Mouse (Mus musculus): ENCODE results near the gene Notch2.

Gene Notch2

DNA sequence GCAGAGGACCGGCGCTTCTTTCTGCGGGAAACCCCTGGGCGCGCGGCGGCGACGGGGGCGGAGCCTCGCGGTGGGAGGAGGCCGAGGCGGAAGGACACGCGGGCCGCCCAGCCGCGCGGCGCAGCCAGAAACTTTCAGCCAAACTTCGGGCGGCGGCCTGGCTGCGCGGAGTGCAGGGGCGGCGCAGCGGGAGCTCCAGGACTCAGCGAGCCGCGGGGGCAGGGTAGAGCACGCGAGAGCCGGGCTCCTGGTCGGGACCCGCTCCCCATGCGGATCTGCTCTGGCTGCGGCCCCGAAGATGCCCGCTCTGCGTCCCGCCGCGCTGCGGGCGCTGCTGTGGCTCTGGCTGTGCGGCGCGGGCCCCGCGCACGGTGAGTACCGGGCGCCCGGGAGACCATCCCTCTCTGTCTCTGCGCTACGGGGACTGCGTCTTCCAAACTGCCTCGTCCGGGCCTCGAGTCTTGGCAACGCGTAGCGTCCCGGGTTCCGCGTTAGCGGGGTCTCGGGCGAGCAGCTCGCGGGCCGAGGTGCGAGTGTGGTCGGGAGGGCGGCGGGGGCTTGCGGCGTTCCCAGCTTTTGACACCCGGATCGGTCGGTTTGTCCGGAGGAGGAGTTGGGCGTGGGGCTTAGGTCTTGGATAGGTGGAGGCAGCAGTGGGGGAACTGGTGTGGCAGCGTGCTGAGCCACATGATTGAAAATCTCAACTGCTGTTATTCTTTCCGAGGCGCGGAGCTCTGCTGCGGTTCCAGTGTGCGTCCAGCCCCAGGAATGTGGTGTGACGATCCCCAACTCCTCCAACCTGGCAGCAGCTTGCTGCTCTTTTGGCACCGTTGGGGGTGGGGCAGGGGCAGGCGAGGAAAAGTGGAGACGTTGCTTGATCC, at the start of gene Notch2:
Gene Notch2, plus strand, starts transcription at position 127 of the 881 bp plus-strand sequence.
- peak; percentile 95 for DNase-seq (ENCODE audit: low spot score)

DNA sequence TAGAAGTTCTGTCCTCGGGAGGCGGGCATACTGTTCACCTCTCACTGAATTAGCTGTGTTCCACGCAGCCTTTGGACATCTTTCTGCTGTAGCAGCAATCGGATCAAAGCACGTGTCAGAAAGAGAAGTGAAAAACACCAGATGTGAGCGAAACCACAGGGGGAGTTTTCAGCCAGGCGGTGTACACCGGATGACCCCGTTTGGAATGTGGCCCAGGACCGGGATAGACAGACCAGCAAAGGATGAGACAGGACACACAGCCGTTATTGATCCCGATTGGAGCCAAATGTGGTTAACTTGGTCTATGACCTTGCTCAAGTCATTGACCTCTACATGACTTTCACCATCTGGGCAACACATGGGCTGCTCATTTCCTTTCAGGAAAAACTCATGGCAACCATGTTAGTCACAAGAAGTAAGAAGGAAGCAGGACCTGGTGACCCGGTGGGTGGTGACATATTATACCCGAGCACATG, 48.4 kb upstream of the Notch2 start:
- no peak for DNase-seq (ENCODE audit: low spot score)

DNA sequence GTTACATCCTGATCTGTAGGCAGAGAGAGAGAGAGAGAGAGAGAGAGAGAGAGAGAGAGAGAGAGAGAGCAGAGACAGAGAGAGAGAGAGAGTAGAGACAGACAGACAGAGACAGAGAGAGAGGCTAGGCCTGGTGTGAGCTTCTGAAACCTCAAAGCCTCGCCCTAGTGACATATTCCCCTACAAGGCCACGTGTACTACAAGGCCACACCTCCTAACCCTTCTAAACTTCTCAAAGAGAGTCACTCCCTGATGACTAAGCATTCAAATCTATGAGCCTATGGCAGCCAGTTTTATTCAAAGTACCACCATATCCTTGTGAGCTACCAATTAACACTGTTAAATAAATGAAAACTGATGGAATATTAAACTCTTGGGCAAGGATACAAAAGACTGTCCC, 45.7 kb upstream of the Notch2 start:
- DNase-seq (ENCODE audit: low spot score) = no peak

DNA sequence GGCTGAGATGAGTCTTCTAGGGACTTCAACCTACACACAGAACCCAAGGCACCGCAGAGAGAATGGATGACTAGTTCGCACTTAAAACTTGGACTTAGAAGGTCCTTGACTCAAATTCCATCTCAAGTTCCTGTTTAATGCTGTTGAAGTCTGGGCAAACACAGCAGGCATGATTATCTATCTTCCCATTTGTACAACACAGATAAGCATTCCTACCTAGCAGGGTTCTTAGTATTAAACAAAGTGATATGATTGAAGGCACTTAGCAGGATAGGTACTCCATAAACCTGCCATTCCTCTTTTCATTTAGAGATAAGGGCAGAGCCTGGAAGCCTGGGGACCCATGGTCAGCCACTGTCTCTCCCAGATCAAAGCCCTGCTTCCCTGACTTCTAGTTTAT, 45.1 kb upstream of the Notch2 start:
- no peak for DNase-seq (ENCODE audit: low spot score)

DNA sequence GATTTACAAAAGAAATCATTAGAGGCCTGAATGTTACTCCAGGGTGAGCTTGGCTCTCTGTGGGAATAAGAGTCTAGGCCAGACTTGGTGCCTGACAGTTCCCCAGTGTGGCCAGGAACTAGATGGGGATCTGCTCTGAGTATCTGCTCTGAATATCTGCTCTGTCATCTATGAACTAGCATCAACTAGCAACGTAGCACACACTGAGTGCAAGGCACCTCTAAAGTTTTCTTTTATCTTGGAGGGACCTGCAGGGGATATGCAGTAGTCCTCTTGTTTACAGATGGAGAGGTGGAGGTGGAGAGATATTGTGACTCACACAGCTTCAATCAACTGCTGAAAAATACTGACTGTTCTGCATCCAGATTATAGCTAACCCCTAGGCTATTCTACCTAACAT, 44.3 kb upstream of the Notch2 start:
- DNase-seq (ENCODE audit: low spot score) = no peak

DNA sequence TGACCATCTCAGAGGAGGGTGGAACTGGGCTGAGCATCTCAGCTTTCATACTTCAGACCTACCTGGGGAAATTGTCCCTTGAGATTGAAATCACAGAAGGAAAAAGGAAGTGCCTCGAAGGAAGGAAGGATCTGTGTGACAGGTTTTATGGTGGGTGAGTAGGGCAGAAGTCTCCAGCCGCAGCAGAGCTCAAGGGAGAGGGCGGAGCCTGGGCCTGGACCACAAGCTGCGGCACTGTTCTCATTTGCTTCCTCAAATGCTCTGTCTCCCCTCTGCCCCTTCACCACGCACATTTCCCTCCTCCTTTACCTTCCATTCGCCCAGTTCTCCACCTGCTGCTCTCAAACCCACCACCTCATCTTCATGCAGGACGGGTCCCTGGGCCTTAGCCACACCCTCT, 42.2 kb upstream of the Notch2 start:
- DNase-seq (ENCODE audit: low spot score) = no peak

DNA sequence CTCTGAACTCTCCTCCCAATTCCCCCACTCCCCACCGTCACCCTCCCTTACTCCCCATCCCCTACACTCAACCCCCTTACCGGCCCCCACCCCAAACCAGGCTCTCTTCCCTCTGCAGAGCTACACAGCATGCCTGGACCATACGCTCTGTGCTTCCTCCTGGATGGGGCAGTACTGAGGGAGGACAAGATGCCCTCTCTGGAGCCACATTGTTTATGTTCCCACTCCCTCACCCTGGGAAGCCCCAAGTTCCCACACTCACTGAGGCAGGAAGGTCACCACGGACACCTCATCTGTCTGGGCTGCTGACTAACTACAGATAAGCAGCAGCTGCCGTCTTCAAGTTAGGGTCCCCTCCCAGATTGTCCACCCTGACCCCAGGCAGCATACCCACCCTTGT, 41.1 kb upstream of the Notch2 start:
- DNase-seq (ENCODE audit: low spot score) = no peak

DNA sequence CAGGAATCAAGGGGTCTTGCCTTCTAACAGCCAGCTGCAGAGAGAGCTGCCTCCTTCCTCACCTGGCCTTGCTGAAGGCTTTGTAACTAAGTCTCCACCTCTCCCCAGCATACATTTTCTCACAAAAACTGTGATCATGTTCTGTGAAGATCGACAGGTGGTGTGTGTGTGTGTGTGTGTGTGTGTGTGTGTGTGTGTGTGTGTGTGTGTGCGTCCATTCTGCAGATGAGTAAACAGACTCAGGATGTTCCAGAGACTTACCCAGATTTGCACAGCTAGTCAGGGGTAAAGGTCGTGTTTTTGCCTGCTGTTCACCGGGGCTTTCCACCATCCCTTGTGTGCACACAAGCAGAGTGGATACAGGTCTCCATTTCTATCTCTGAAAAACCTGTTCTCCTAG, 40.6 kb upstream of the Notch2 start:
- DNase-seq (ENCODE audit: low spot score) = no peak

DNA sequence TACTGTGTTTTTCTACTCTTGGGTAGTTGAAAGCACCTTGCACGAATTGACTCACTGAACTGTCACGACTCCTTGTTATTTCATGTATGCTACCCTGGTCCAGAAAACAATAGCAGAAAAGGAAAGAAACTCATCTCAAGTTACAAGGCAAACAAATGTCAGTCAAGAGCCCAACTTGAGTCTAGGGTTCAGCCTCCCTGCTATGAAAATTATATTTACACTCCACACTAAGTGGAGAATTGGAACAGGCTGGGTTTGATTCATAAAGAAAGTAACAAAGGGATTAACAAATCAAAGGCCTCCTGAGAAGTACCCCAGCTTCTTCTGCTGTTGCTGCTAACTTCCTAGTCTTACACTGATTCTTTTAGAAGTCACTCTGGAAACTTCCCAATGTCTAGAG, 40.0 kb upstream of the Notch2 start:
- DNase-seq (ENCODE audit: low spot score) = no peak

DNA sequence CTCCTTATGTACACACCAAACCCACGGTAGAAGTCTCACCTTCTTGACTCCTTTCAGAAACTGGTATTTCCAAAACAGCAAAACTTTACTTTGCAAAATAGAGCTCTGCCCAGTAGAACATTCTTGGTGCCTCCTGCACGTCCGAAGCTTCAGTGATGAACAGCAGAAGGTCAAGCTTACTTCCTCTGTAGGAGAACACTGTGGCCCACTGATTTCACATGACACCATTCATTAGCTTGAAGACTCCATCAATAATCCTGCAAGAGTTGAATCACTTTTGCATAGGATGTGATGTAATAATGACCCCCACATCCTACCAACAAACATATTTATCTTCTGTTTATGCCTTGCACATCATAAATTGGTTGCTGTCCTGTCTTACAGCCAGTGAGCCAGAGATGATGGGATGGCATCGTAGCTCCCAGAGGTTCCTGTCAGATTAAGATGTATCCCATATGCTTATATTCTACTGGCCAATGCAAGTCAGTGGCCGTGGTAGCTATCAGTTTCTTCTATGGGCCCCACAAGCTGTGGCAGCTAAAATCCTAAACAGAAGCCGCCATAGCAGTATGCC, 39.0 kb upstream of the Notch2 start:
- no peak for DNase-seq (ENCODE audit: low spot score)

DNA sequence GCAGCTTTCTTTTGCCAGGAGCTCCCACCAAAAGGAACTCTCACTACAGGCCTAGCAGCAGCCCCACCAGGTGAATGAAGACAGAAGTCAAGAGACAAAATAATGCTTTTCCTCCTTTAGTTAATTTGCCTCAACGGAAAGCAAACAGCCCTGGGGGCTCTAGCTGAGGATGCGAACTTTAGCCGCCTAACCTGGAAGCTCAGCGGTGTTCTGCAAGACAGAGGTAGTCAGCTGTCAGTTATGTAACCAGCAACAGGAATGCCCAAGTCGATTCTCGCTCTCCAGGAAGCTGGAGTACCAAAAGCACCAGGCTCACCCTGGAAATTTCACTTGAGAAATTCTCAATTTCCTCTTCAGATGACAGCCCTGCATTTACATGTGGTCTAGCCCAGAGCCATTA, 36.6 kb upstream of the Notch2 start:
- DNase-seq (ENCODE audit: low spot score) = no peak

DNA sequence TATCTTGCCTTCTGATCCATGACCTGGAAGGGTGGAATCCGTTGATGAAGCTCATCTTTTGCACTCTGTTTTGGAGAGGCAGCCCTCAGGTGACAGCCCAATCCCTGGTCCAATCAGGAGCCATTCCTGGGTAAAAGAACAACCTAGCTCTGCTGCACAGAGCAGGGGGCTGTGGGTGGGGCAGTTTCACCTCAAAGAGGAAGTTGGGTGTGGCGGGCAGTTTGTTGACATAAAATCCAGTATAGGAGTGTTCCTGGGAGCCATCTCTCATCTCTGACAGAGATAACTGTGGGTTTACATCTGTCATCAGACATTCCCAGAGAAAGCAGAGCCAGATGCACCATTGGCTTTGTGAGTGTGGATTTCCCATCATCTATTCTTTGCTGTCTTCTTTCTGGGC, 34.6 kb upstream of the Notch2 start:
- DNase-seq (ENCODE audit: low spot score) = no peak

DNA sequence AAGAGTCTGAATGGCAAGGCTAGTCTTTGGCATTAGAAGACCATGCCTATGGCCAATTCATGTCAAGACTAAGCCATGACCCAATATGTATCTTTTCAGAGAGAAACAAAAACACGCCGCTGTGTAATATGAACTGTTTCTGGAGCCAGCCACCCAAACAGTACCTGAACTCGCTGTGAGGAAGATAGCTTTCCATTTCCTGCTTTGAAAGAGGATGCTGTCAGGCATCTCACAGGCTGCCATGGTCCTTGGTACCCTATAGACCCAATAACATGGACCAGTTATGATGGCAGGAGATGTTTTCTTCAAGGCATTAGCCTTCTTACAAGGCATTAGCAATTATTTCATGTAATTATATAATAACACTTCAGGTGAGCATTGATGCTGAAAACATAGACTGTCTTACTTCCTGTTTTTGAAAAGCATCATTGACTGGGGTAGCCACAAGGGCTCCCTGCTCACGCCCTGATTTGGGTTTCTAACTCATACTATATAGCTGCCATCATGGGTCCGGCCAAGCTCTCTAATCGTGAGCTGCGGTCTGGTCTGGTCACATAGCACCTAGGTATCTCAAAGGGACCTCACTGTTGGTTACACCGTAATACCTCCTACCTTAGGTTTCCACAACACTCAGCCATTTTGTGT, 32.5 kb upstream of the Notch2 start:
- no peak for DNase-seq (ENCODE audit: low spot score)

DNA sequence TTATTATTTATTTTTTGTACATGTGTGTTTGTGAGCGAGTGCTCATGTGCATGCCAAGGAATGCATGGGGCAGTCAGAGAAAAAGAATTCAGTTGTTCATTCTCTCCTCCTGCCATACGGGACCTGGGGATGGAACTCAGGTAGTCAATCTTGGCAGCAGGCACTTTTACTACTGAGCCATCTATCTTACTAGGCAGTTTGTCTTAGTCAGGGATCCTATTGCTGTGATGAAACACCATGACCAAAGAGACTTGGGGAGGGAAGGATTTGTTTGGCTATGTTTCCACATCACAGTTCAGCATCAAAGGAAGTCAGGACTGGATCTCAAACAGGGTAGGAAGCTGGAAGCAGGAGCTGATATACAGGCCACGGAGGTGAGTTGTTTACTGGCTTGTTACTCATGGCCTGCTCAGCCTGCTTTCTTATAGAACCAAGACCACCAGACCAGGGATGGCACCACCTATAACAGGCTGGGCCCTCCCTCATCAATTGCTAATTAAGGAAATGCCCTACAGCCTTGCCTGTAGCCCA, 31.9 kb upstream of the Notch2 start:
- no peak for DNase-seq (ENCODE audit: low spot score)

DNA sequence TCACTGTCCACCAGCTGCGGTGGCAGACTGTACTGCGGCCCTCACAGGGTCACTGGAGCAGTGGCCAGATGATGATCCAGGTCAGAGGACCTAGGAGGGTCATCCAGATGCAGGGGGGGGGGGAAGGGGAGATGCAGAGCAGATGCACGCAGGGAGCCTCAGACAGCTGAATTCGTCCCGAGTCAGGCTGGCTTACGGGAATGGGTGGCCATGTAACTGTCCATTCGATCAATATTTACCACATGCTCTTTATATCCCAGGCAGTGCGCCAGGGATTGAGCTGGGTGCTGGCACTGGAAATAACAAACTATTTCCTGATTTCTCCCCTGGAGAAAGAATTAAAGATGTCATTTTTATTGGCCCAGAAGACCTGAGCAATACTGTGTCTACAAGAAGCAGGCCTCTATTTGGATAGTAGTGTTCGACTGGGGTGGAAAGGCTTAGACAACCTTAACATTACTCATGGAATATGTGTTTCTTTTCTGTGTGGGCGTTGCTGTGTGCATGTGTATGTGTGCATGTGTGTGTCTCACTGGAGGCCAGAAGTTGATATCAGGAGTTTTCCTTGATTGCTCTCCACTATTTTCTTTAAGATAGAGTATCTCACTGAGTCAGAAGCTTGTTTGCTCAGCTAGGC, 28.3 kb upstream of the Notch2 start:
- DNase-seq (ENCODE audit: low spot score) = no peak

DNA sequence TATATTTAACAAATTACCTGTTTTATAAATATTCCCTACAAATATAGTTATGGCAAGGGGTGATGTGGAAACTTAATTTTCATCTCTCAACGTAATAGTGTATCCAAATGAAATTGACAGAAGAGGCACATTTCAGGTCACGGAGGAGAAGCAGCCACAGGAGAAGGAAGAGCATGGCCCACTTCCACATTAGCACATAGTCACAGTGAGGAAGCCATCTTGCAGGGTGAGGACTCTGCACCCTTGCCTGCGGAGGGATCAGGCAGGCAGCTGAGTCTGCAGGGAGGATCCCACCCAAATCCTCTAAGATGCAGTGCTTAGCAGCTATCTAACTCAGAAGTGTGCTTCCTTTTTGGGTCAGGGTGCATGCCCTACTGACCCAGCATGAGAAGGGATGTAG, 27.6 kb upstream of the Notch2 start:
- no peak for DNase-seq (ENCODE audit: low spot score)

DNA sequence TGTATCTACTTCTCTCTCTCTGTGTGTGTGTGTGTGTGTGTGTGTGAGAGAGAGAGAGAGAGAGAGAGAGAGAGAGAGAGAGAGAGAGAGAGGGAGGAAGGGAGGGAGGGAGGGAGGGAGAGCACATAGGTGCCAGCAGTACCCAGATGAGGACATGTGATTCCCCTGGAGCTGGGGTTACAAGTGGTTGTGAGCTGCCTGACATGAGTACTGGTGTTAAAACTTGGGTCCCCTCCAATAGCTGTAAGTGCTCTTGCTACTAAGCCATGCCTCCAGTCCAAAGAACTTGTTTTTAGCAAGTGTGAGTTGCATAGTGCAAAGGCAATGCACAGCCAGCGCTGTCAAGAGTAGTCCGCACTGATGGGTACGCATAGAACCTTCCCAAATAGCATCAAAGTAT, 26.2 kb upstream of the Notch2 start:
- DNase-seq (ENCODE audit: low spot score) = no peak

DNA sequence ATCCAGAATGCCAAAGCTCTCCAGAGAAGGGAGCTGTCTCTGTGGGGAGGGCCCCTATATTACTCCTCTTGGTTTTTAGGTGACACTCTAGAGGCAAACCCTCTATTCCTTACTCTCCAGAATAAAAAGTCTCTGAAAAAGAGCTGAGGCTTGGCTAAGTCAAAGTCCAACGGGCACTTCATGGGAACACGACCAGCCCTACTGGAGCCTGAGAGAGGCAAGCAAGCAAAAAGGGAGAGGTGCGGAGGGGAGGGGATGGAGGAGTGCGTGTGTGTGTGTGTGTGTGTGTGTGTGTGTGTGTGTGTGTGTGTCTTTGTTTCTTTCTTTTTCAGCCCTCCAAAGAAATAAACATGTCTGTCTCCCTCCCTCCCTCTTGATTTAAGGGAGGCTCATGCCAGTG, 24.6 kb upstream of the Notch2 start:
- DNase-seq (ENCODE audit: low spot score) = no peak

DNA sequence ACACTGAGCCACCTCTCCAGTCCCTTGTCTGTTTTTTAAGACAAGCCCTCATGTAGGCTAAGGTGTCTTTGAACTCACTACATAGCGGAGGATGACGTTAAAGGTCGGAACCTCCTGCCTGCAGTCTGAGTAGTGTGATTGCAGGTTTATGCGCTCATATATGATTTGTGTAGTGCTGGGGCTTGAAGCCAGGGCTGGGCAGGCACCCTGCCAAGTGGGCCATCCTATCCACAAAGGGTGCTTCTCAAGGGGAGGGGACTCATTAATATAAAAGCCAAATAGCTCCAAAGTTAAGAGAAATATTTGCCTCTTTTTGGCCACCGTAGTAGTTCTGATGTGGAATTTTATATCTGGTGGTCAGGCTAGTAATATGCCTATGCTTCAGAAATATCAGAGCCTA, 22.8 kb upstream of the Notch2 start:
- no peak for DNase-seq (ENCODE audit: low spot score)

DNA sequence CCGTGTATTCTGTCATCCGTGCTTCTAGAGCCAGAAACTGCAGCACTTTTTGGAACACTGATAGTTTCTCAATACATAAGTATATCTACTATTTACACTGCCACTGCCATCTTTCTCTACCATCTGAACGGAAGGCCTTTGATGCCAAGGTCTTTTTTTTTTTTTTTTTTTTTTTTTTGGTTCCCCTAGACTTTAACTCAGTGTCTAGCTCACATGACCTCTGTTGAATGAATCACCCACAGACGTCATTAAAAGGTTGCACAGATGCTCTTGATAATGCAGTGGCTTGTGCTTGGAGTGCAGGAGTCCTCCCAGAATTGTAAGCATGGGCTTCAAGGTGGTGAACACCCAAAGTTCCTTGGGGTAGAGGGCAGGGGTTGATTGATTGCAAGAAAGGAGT, 21.0 kb upstream of the Notch2 start:
- no peak for DNase-seq (ENCODE audit: low spot score)

DNA sequence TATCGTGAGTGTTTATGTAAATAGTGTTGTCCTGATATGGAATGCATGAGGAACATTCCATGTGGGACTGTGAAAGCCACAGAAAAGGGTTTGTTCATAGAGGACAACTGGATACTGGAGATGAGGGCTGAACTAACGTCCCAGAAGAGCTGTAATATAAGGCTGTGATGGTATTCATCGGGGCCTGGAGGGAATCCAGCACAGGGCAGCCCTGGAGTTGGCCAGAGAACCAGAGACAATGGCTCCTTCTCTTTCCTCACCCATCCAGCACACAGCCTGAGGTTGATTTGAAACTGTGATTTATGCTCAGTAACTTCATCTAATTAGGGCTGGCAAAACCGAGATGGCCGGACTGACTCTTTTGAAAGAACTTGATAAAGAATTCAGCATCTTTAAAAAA, 20.1 kb upstream of the Notch2 start:
- DNase-seq (ENCODE audit: low spot score) = no peak

DNA sequence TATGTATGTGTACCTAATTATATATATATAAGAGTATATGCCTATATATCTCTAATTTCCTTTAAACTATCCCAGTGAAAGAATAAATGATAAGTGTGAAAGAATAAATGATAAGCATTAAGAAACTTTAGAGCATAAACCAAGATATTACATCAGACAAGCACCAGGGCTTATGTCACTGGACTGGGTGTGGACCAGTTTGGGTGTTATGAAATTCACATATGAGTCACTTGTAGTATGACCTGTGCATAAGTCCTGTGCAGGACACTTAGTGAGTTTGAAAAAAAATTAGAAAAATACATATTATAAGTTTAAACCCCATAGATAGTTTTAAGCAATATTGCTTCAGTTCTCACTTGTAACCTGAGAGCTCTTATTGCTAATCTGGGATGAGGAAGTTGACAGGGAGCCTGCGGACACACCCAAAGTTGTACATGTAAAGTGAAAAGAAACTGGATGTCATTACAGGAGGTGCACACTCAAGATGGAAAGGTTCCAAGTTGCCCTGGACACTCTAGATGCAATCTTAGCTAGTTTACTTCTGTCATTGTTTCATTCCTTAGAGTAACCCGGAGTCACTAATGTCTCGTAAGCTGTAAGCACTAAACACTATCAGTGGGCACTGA, 19.3 kb upstream of the Notch2 start:
- DNase-seq (ENCODE audit: low spot score) = no peak

Measured in urinary bladder, postnatal 25 days (tissue).